Mouse (Mus musculus) hindbrain, embryonic 11.5 days (tissue): ENCODE measurements around the gene Pip5k1c. TPM values are rescaled to one million over a fixed set of nuclear protein-coding genes. Genes with fewer than 3 reads are reported as not detected.

Source experiments
- ATAC-seq: fragments of 200-750 bp; cut with Nextera tagmentation; 2 replicates; pipeline ENCODE4 v1.8.0; 2017; ENCODE audit warnings: mild to moderate bottlenecking, moderate TSS enrichment, moderate library complexity; ENCODE audit not compliant: low FRiP score
- DNase-seq: peaks from one replicate; pipeline ENCODE4 v3.0.0-alpha.2; 2015; ENCODE audit warnings: low spot score
- H3K27ac ChIP-seq: fragments of 300-500 bp; sonication (generic); 2 replicates; pipeline ENCODE4 v1.5.1; 2014; ENCODE audit warnings: mild to moderate bottlenecking, low read depth, low read length
- H3K27me3 ChIP-seq: fragments of 300-500 bp; sonication (generic); 2 replicates; pipeline ENCODE4 v1.6.1; 2014; ENCODE audit warnings: mild to moderate bottlenecking, low read length, moderate library complexity, mixed read lengths; ENCODE audit not compliant: control insufficient read depth, insufficient read depth
- H3K36me3 ChIP-seq: fragments of 300-500 bp; sonication (generic); 2 replicates; pipeline ENCODE4 v1.6.1; 2014; ENCODE audit warnings: mild to moderate bottlenecking, low read length, moderate library complexity, mixed read lengths; ENCODE audit not compliant: control insufficient read depth, insufficient read depth
- H3K4me1 ChIP-seq: fragments of 300-500 bp; sonication (generic); replicated peaks from 2 replicates; pipeline ENCODE4 v1.6.1; 2014; ENCODE audit warnings: low read length, mixed read lengths; ENCODE audit not compliant: control insufficient read depth, insufficient read depth
- H3K4me2 ChIP-seq: fragments of 300-500 bp; sonication (generic); replicated peaks from 2 replicates; pipeline ENCODE4 v1.6.1; 2014; ENCODE audit warnings: mild to moderate bottlenecking, low read depth, low read length
- H3K4me3 ChIP-seq: fragments of 300-500 bp; sonication (generic); 2 replicates; pipeline ENCODE4 v1.5.1; 2014; ENCODE audit warnings: low read depth, low read length
- H3K9ac ChIP-seq: fragments of 300-500 bp; sonication (generic); 2 replicates; pipeline ENCODE4 v1.6.1; 2014; ENCODE audit warnings: low read depth, low read length
- H3K9me3 ChIP-seq: fragments of 300-500 bp; sonication (generic); 2 replicates; pipeline ENCODE4 v1.6.1; 2016; ENCODE audit warnings: low read length; ENCODE audit not compliant: control insufficient read depth
- WGBS: fragments of 180-500 bp; shearing (Covaris S2); extraction: QIAGEN DNeasy Blood & Tissue Kit; methylation state at CpG from one replicate; pipeline ENCODE4 v1.1.7; 2014; 5-methylcytosine and 5-hydroxymethylcytosine counted together
- polyA plus RNA-seq: library from polyadenylated mRNA; unstranded; fragments of >200 nt; fragmentation: Nextera tagmentation; extraction: Ambion mirVana; gene quantifications from 2 replicates; pipeline ENCODE4 v1.2.1, GENCODE M21; 2014

Gene Pip5k1c
- polyA plus RNA-seq, 1 experiment from 2014 or later: 47.0 TPM

GRCm38 (mm10) chr10:81327959-81328358 is 35.2 kb downstream of the Pip5k1c start:
- H3K36me3 ChIP-seq: peaks cover 23% of the 10 kb centered on the region
- H3K9me3 ChIP-seq: no peaks in the 10 kb centered on the region
- DNase-seq (no peak), ATAC-seq (no peak)
- no peaks in the 10 kb centered on the region; the same call in 1 of the 2 replicates for H3K4me1 ChIP-seq
- H3K9ac ChIP-seq: no peak overlapping the region
- H3K4me3 ChIP-seq: no peak overlapping the region
- no peak overlapping the region for H3K4me2 ChIP-seq
- peak overlapping the region; percentile 24; the same call in 1 of the 2 replicates for H3K27ac ChIP-seq
- 46% methylated on average over 2 of the region's 2 CpGs for WGBS
- H3K27me3 ChIP-seq: peaks cover 9% of the 10 kb centered on the region

GRCm38 (mm10) chr10:81328386-81328785 is 35.6 kb downstream of the Pip5k1c start, which contains the start of gene Tbxa2r:
Tbxa2r (plus strand) TSS chr10:81328731.
- Histone ChIP-seq H3K4me3 (no peak within 1 kb of the TSS), H3K4me1 (no peaks in the 10 kb centered on the region; the same call in 1 of the 2 replicates), H3K36me3 (peaks cover 22% of the 10 kb centered on the region), H3K9me3 (no peaks in the 10 kb centered on the region), H3K27me3 (peaks cover 12% of the 10 kb centered on the region), H3K4me2 (no peak within 1 kb of the TSS), H3K27ac (peak within 1 kb of the TSS; percentile 24; the same call in 1 of the 2 replicates), H3K9ac (no peak within 1 kb of the TSS)
- ATAC-seq (peak; percentile 21; the same call in 1 of the 2 replicates), DNase-seq (no peak)
- 10% methylated on average over 10 of the region's 10 CpGs for WGBS

GRCm38 (mm10) chr10:81329194-81329975 is 36.6 kb downstream of the Pip5k1c start:
- Histone ChIP-seq H3K27me3 (peaks cover 14% of the 10 kb centered on the region), H3K4me3 (no peak overlapping the region), H3K9me3 (no peaks in the 10 kb centered on the region), H3K9ac (no peak overlapping the region), H3K36me3 (peaks cover 16% of the 10 kb centered on the region), H3K4me2 (no peak overlapping the region), H3K27ac (no peak overlapping the region), H3K4me1 (no peaks in the 10 kb centered on the region; the same call in 1 of the 2 replicates)
- DNase-seq (no peak), ATAC-seq (no peak)
- WGBS: 71% methylated on average over 10 of the region's 10 CpGs

GRCm38 (mm10) chr10:81330007-81330406 is 37.2 kb downstream of the Pip5k1c start:
- ATAC-seq: no peak
- Histone ChIP-seq H3K9ac (no peak overlapping the region), H3K36me3 (peaks cover 14% of the 10 kb centered on the region; the same call in 1 of the 2 replicates), H3K9me3 (no peaks in the 10 kb centered on the region), H3K27me3 (peaks cover 14% of the 10 kb centered on the region), H3K4me3 (no peak overlapping the region), H3K27ac (no peak overlapping the region), H3K4me2 (no peak overlapping the region), H3K4me1 (no peaks in the 10 kb centered on the region; the same call in 1 of the 2 replicates)
- no peak for DNase-seq
- WGBS: 65% methylated on average over 4 of the region's 4 CpGs

- H3K4me1 ChIP-seq: no peaks in the 10 kb centered on the region; the same call in 1 of the 2 replicates
- H3K36me3 ChIP-seq: no peaks in the 10 kb centered on the region
- no peak overlapping the region for H3K4me3 ChIP-seq
- 14% methylated on average over 29 of the region's 29 CpGs for whole genome bisulfite sequencing
- 0 out of 2 replicates have a peak overlapping the region, but pooled peaks have one; percentile 8 for H3K4me2 ChIP-seq
- DNase-seq (no peak), ATAC-seq (no peak)
- H3K27ac ChIP-seq: no peak overlapping the region
- H3K9ac ChIP-seq: no peak overlapping the region
- no peaks in the 10 kb centered on the region for H3K9me3 ChIP-seq
- H3K27me3 ChIP-seq: peaks cover 17% of the 10 kb centered on the region
Measured at GRCm38 (mm10) chr10:81332277-81332676, 39.5 kb downstream of the Pip5k1c start.

GRCm38 (mm10) chr10:81334324-81334723 is 41.6 kb downstream of the Pip5k1c start:
- no peak overlapping the region for H3K4me2 ChIP-seq
- H3K4me3 ChIP-seq: no peak overlapping the region
- H3K36me3 ChIP-seq: no peaks in the 10 kb centered on the region
- 65% methylated on average over 11 of the region's 11 CpGs for WGBS
- DNase-seq: no peak
- H3K27ac ChIP-seq: no peak overlapping the region
- H3K9me3 ChIP-seq: no peaks in the 10 kb centered on the region
- no peak for ATAC-seq
- no peaks in the 10 kb centered on the region; the same call in none of the 2 replicates for H3K4me1 ChIP-seq
- H3K9ac ChIP-seq: no peak overlapping the region
- peaks cover 19% of the 10 kb centered on the region for H3K27me3 ChIP-seq

- Histone ChIP-seq H3K27ac (no peak overlapping the region), H3K4me1 (no peaks in the 10 kb centered on the region; the same call in none of the 2 replicates)
Measured at GRCm38 (mm10) chr10:81335393-81336340, 42.9 kb downstream of the Pip5k1c start.

GRCm38 (mm10) chr10:81336558-81336957 is 43.8 kb downstream of the Pip5k1c start:
- Histone ChIP-seq H3K27ac (no peak overlapping the region), H3K27me3 (peaks cover 21% of the 10 kb centered on the region), H3K9me3 (no peaks in the 10 kb centered on the region), H3K9ac (no peak overlapping the region), H3K36me3 (no peaks in the 10 kb centered on the region), H3K4me1 (no peaks in the 10 kb centered on the region; the same call in none of the 2 replicates), H3K4me2 (no peak overlapping the region), H3K4me3 (no peak overlapping the region)
- no peak for ATAC-seq
- WGBS: 92% methylated on average over 4 of the region's 4 CpGs
- no peak for DNase-seq

More at GRCm38 (mm10) chr10:81335393-81336340, 42.9 kb downstream of the Pip5k1c start:
- no peak overlapping the region for H3K4me2 ChIP-seq
- no peak overlapping the region for H3K4me3 ChIP-seq
- DNase-seq: no peak
- H3K9me3 ChIP-seq: no peaks in the 10 kb centered on the region
- peak; percentile 28; the same call in 1 of the 2 replicates for ATAC-seq
- no peak overlapping the region for H3K9ac ChIP-seq
- peaks cover 19% of the 10 kb centered on the region for H3K27me3 ChIP-seq
- no peaks in the 10 kb centered on the region for H3K36me3 ChIP-seq
- WGBS: 41% methylated on average over 18 of the region's 19 CpGs
